Mouse (Mus musculus) liver, embryonic 13.5 days (tissue): ENCODE data around the gene Fndc1. TPM values are rescaled to one million over a fixed set of nuclear protein-coding genes. Genes with fewer than 3 reads are reported as not detected.

Source experiments
- microRNA-seq: library from miRNA; unstranded; fragments of <30 nt; microRNA quantifications from one replicate; pipeline ENCODE4, GENCODE M21; 2016
- polyA plus RNA-seq: library from polyadenylated mRNA; unstranded; fragments of >200 nt; fragmentation: Nextera tagmentation; extraction: Ambion mirVana; gene quantifications from 2 replicates; pipeline ENCODE4 v1.2.1, GENCODE M21; 2015

Fndc1 gene
- polyA plus RNA-seq, 1 experiment from 2014 or later = 0.22 TPM

Small RNA genes within 50 kb of the gene (microRNA-seq; reads per million reads assigned to microRNA genes)
- gene Gm25872 = not detected

Other genes with a start within 250 kb of the Fndc1 start
- gene Tagap, start 98.7 kb upstream of the Fndc1 start, polyA plus RNA-seq = 0.93 and 1.1 TPM in 2 replicates
- 20.6 and 22.5 TPM in 2 replicates for gene Rsph3a, start 118.3 kb upstream of the Fndc1 start, polyA plus RNA-seq